Mouse (Mus musculus) left cerebral cortex, adult 11 months (tissue): ENCODE data around the gene Ncdn.

Experiments used
- DNase-seq: peaks from one replicate; pipeline ENCODE4 v3.0.0; 2022; ENCODE audit warnings: low spot score

Gene Ncdn

GRCm38 (mm10) chr4:126752024-126752607 is 1.1 kb downstream of the Ncdn start:
- no peak for DNase-seq

- DNase-seq = no peak
These were observed 1.6 kb downstream of the Ncdn start for GRCm38 (mm10) chr4:126751556-126752023.

- DNase-seq = no peak
These were observed 2.2 kb downstream of the Ncdn start for GRCm38 (mm10) chr4:126750863-126751555.

- peak; percentile 59 for DNase-seq
These were observed 3.1 kb downstream of the Ncdn start for GRCm38 (mm10) chr4:126750046-126750683.

GRCm38 (mm10) chr4:126749553-126749952 is 3.7 kb downstream of the Ncdn start:
- DNase-seq = no peak

- DNase-seq = no peak
These were observed 4.9 kb downstream of the Ncdn start for GRCm38 (mm10) chr4:126748381-126748780.

GRCm38 (mm10) chr4:126746194-126746840 is 6.9 kb downstream of the Ncdn start:
- no peak for DNase-seq

- no peak for DNase-seq
These were observed 7.6 kb downstream of the Ncdn start for GRCm38 (mm10) chr4:126745506-126746193.

- no peak for DNase-seq
These were observed 8.4 kb downstream of the Ncdn start for GRCm38 (mm10) chr4:126744831-126745230.

- DNase-seq = no peak
These were observed 9.5 kb downstream of the Ncdn start for GRCm38 (mm10) chr4:126743713-126744112.

GRCm38 (mm10) chr4:126742976-126743375 is 10.3 kb downstream of the Ncdn start:
- DNase-seq = no peak

- DNase-seq = peak; percentile 70
These were observed 11.8 kb downstream of the Ncdn start for GRCm38 (mm10) chr4:126741448-126741847.

GRCm38 (mm10) chr4:126739966-126740676 is 13.1 kb downstream of the Ncdn start:
- DNase-seq = no peak

GRCm38 (mm10) chr4:126736001-126736414 is 17.2 kb downstream of the Ncdn start, which contains the start of gene Tfap2e:
Tfap2e (minus strand) TSS chr4:126736240.
- no peak for DNase-seq

GRCm38 (mm10) chr4:126735382-126736000 is 17.7 kb downstream of the Ncdn start:
- DNase-seq = no peak

- DNase-seq = no peak
These were observed 18.4 kb downstream of the Ncdn start for GRCm38 (mm10) chr4:126734700-126735381.

GRCm38 (mm10) chr4:126734001-126734603 is 19.1 kb downstream of the Ncdn start:
- DNase-seq = no peak

- DNase-seq = no peak
These were observed 20.5 kb downstream of the Ncdn start for GRCm38 (mm10) chr4:126732531-126733380.

GRCm38 (mm10) chr4:126732111-126732510 is 21.1 kb downstream of the Ncdn start:
- DNase-seq = no peak
